Mouse (Mus musculus): ENCODE measurements around the gene Ptgfrn.

DNA sequence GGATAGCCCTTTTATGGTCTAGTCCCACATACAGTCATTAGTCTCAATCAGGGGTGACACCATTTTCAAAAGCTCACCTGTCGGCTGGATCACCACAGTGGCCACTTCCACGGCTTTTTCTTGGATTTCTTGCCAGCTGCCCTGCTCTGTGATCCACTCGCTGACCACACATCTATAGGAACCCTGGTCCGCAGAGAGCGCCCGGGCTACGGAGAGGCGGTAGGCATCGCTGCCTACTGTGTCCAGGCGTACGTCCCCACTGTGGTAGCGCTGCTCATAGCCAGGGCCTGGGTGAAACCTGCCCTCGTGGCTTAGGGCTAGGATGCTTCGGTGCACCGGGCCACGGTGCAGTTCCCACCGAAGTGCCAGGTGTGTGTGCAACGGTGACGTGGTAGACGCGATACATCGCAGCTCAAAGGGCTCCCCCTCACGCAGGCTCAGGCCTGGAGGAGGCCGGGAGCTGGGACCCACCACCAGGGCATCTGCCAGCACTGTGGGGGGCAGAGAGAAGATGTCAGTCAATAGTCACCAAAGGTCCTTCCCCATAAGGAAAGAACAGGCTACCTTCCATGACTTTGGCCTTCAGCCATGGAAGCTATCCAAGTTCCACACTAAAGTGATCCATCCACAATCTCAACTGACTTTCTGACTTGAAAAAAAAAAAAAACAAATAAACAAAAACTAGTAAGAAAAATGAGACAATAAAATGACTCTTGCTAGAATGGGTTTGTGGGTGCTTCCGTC lies 32.9 kb downstream of the Ptgfrn start:
- TF ChIP-seq GATA1 (IDR thresholded peaks at IDR 0.05; ENCODE audit: low read length) (no peak), TAL1 (IDR thresholded peaks at IDR 0.05; ENCODE audit: low read length) (no peak)

Measured in erythroblast, embryonic 14.5 days (primary cell).